Mouse (Mus musculus) adrenal gland, postnatal 10 days (tissue): Measurements from ENCODE around the gene 5830473C10Rik. TPM values are rescaled to one million over a fixed set of nuclear protein-coding genes. Genes with fewer than 3 reads are reported as not detected.
A peak's percentile ranks its signal among the peaks of the same experiment; 100 is the strongest.
"Not testable (repeated sequence)": the region's sequence is repeated elsewhere in the genome, so short reads cannot be mapped to it uniquely, and the experiment has no call there.

Source experiments
- DNase-seq: peaks from one replicate; pipeline ENCODE4 v3.0.0; 2021; ENCODE audit warnings: mixed read lengths
- total RNA-seq, 2 experiments: library from RNA; stranded (reverse); gene quantifications; 2 replicates each; pipeline ENCODE4 v1.2.3; 2021

Gene 5830473C10Rik
- total RNA-seq, 2 experiments from 2014 or later = 5.5 to 10.4 TPM

DNA sequence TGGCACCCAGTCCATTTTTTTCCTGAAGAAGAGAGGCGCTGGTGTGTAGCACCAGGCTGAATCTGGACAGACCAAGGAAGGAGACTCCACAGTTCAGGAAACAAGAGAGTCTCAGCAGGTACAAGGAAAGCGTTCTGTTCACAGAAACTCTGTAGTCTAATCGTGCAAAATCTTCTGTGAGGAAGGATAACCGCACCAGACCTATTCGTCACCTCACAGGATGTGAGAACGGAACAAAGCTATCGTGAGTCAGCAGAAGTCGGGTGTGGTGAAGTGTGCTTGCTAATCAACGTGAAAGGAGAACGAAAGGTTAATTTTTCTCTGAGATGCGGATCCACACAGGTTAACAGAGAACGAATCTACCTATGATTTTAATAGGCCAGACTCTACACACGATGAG, 34.0 kb downstream of the 5830473C10Rik start:
- no peak for DNase-seq

DNA sequence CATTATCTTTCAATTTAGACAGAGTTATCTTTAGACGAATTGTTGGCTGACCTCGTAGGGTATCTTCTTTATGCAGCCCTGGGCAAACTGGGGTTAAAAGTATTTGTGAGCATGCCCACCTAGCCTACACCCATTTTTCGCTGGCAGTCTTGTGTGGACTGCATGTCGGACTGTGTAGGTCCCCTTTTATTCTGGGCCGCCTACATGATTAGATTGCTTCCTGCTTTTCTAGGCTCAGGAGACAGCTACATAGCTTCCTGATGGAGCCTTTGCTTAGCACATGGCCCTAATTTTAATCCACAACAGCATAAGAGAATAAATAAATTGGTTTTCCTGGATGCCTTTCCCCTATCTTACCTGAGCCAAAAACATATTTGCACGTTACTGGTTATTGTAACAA, 35.2 kb downstream of the 5830473C10Rik start:
- no peak for DNase-seq

DNA sequence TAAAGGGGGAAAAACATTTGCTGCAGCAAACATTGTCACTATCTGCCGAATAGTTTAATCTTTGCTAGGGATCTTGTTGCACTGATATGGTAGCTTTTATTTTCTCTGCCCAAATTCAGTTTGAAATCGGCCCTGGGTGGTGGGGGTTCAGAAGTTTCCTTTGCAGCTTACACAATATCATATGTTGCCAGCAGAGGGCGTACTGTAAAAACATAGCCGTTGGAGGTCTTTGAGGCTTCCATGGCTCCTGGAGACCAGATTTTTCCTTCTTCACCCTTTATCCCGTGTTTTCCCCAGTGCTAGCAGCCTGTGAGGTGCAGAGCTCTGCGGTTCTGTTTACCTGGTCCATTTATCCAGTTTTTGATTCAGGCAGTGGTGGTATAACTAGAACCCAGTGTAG, 40.6 kb downstream of the 5830473C10Rik start:
- peak; percentile 63 for DNase-seq

DNA sequence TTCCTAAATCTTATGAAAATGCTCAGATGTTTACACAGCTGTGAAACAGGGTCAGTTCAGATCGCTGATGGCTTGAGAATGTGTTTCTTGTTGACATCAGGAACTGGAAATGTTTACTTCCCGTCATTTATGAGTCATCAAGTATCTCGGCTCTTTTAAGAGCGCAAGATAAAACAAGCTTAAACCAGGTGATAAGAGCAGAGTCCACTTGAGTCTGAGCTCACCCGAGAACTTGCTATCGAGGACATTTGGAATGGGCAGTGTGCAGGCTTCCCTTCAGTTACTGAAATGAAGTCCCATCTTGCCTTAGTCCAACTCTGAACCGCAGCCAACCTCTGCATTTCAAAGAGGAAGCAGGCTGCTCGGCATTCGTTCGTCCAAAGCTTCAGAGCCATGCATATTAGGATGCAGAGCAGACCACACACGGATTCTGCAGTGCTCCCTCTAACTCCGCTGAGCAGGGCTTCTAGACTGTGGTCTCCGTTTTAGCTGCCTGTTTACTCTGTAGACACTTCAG, 42.6 kb downstream of the 5830473C10Rik start:
- no peak for DNase-seq

DNA sequence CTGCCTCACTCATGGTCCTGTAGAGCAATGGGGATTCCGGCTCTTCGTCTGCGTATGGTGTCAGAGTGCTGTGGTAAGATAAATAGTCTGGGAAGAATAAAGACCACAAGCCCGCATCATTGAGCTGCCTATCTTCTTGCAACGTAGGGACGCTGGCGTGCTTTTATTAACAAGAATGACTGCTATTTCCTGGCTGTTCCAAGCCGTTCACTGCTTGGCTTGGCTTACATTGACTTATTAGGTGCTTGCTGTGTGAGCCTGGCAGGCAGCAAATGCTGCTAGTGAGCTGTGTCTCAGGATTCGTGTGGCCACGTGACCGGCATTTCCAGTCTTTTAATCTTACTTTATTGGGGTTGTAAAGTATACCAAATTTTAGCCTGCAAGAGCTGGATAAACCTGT, 48.0 kb downstream of the 5830473C10Rik start:
- no peak for DNase-seq

DNA sequence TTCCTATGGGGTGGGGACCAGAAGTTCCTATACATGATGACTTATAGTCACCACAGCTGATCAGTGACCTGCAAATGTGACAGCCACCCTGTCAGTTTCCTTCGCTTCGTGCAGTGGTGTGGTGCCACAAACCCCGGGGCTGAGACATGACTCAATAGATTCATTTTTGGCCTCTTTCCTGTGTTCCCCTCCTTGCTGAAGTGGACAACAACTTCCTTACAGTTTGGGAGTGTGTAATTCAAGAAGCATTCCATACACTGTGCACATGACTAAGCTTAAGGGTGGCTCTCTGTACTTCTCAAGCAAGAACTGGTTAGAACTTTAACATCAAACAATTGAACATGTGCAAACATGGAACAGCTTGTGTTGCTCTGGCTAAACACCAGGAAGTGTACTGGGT, 50.5 kb downstream of the 5830473C10Rik start:
- no peak for DNase-seq

DNA sequence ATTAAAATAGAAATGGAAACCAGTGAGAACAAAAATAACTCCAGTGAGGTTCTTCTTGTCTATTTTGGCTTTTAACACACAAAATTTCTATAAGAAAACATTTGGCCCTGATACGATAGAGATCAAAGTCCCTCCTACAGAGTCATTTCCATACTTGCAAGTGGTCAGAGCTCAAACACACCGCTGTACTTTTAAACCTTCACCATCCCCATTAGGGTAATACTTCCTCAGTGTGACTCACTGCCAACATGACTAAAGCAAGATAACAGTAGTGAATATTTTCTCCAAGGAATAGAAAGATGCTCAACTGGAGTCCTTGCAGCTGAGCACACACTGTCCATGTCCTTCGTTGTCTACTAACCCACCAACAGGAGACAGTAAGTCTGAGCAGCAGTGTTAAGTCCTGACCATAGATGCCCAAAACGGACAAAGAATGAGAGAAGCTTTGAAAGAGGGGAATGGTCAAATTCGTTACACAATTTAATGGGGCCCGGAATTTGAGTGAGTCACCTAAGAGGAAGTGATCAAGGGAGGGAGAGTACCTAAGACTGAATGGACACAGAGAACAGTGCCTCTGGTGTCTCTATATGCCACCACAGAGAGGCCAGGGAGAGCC, 51.2 kb downstream of the 5830473C10Rik start:
- no peak for DNase-seq

DNA sequence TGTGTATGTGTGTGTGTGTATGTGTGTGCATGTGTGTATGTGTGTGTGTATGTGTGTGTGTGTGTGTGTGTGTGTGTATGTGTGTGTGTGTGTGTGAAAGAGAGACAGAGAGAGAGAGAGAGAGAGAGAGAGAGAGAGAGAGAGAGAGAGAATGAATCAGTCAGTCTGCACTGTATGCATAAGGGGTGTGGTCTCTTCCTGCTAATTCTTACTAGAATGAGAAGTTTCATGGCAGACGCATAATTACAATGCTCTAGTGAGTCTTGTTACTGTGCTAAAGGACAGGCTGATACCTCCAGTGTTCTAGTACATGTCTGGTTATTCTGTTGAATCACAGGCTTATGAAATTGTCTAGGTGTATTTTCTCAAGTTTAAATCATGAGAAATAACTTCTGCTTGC, 51.8 kb downstream of the 5830473C10Rik start:
- not testable (repeated sequence) for DNase-seq

DNA sequence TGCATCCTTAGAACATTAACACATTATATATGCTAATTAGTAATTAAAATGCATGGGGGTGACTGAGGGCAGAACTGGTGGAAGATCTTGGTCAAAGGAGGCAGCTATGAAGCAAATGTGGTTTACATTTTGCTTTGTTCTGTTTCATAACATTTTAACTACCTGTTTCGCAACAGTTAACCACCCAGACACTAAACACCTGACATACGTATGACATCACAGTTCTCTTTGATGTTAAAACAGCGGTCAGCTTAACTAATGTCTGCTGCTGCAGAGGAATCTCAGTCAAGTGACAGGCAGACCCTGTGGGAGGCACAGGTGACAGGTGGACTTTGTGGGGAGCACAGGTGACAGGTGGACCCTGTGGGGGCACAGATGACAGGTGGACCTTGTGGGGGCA, 57.0 kb downstream of the 5830473C10Rik start:
- no peak for DNase-seq

DNA sequence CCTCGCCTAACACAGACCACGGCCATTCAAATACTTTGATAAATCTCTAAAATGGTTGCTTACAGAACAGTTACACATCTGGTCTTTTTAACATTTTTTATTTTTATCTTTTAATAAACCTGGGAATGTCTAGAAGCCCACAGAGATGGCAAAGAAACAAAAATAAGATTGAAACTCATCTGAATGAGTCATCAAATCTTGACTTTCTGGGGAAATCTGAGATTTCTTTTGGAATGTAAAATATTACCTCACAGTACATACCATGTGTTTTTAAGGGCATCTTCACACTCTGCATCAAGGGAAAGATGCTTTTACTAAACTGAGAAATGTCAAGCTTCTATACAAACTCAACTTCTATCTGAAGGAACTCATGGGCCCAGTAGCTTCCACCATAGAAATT, 60.4 kb downstream of the 5830473C10Rik start:
- DNase-seq = no peak

DNA sequence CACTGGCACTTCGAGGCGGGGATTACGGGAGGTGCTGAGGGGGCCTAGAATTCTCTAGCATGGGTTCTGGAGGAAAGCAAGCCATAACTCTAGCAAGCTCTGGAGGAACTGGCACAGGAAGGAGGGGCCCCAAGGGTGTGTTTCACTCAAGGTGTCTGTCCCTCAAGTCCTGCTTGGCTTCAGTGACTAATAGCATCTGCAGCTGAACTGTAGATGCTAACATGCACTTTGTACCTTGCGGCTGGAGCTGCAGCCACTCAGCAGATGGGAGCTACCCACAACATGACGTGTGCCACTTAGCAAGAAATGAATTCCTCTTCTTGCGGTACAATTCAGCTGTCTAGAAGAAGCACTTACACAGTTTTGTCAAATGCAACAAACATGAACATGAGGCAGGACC, 60.8 kb downstream of the 5830473C10Rik start:
- no peak for DNase-seq

DNA sequence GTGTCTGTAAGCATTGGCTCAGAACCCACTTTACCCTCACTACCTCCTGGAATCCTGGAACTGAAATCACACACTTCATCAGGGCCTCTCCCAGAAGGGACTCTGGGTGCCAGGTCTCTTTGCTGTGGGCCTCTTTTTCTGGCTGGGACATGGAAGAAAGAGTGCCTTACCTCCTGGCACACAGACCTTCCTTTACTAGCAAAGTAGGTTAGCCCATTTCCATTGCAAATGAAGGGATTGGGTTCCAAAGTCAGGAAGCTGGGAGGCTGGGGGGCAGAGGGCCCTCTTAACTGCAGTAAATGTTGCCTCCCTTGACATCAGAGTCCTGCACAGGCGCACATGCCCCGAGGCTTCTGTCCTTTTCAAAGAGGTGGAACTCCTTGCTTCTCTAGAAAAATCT, 62.3 kb downstream of the 5830473C10Rik start:
- peak; percentile 15 for DNase-seq

DNA sequence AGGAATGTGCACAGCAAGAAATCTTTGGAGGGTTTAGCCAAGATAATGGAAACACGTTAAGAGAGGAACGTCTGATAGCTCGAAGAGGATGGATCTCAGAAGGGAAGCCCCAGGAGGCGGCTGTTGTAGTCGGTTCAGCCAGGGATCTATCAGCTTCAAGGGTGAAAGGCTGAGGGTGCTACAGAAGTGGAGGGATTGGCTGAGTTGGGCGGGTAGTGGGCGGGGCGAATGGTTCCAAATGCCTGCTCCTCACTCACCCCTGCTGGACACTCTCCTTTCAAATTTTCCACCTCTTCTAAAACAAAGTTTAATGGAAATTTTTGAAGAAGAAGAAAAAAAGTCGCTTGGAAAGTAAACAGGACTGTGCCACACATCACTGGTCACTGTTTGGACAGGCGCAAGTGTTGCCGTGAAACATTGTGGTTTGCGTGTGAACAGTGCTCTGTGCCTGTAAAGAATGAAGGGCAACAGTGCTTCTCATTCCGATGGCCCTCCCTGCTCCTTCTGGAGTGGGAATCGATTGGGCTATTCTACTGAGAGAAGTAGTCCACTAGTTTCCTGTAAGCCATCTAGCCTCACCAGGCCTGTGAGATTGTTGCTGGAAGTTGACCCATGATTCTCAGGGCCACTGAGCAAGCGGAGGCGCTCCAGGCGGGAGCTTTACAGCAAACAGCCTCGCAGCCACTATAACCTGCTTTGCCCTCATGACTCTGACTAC, 64.0 kb downstream of the 5830473C10Rik start:
- no peak for DNase-seq

DNA sequence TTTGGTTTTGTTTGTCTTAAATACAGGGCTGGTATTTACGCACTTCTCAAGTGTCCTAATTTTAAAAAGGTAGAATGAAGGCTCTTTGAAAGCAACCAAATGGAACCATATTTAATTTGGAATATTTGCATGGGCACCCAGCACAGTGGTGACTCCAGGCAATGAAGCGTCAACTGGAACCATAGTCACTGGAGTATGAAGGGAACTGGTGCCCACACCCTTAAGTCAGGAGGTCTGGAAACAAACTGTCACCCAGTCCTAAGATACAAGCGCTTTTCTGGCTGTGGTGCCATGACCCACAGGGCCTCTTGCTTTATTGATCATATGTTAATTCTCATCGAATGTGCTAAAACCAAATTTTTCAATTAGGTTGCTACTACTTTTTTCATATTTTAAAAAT, 66.5 kb downstream of the 5830473C10Rik start:
- no peak for DNase-seq

DNA sequence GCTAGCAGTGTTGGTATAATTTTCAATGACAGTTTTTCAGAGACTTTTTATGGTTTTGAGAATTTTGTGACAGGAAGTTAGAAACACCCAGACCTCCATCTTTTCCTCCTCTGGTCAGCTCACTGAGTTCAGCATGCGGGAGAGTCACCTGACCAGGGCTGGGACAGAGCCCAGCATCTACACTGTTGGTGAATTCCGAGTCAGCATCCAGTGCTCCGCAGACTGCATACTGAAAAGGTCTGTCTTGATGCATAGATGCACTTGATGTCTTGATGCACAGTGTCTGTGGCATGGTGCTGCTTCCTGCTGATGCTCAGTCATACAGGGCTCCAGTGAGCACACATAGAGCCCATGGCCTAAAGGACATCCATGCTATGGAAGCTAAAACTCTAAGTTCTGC, 67.1 kb downstream of the 5830473C10Rik start:
- no peak for DNase-seq

DNA sequence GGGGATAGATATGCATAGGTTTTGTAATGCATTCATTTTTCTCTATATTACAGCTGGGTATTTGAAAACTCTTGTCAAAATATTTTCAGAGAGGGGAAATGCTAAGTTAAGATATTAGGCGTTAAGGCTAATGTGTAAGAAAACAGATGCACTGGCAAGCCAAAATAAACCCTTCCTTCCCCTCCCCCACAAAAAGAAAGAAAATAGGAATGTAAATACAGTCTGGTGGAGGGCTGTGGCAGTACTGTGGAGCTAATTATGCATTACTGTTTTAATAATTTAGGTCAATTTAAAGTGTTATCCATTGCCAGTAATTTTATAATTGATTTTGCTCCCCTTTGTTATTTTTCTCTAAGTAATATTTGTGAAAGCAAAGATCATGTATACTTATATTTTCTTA, 67.6 kb downstream of the 5830473C10Rik start:
- DNase-seq = no peak

DNA sequence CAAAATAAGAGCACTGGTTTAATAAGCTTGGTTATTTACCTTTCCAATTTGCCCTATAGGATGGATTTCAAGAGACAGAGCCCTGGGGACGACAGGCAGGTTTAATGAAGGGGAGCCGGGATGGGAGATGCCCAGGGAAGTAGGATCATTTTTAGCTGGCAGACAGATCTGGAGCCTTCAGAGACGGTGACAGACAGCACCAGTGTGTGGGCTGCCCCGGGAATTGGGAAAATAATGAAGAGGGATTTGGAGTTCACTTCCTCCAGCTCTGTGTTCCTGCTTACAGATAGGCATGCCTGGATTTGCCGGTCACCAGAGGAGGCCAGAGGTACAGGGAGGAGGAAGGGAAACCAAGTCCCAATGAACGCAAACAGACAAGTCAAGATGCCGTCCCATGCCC, 74.0 kb downstream of the 5830473C10Rik start:
- DNase-seq = no peak

DNA sequence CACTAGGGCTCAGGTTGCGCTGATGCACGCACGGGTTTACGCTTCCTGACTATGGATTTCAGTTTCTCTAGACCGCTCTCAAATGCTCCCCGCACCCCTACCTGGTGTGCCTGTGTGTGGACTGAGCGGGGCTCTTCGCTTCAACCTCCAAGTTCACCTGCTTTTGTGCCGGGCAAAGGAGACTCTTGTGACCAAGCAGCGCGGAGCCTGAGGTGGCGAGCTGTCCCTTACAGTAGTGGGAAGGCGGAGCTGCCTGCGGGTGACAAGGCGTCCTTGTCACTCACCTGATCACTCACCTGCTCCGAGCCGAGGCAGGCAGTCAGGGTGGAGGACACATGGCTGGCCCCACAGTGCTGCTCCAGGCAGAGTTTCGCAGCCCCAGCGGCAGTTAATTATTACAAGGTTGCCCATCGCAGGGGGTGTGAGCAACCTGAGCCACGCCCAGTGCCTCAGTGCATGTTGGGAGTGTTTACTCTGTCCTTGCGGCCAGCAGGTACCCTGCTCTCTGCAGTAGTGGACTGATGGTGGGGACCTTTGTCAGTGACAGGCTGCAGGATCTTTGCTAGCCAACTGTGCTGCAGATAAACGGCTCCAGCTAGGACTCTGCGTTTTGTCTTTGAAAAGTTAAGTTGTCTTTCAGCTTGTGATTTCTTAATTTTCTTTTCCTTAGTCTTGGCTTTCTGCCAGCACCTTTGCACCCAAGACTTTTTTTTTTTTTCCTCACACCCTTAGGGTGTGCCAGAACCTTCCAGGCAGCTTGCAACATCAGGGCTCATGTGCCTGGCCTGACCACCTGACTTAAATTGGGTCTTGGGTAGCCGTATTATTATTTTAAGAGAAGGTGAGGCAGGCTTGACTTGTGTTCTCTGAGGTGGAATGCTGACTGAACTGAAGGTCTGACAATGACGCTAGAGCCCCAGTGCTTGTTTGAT, 79.6 kb downstream of the 5830473C10Rik start, which contains the start of gene Rassf6:
Gene Rassf6 (minus strand): TSS at position 372 of the 932 bp plus-strand sequence.
- DNase-seq = peak; percentile 72

DNA sequence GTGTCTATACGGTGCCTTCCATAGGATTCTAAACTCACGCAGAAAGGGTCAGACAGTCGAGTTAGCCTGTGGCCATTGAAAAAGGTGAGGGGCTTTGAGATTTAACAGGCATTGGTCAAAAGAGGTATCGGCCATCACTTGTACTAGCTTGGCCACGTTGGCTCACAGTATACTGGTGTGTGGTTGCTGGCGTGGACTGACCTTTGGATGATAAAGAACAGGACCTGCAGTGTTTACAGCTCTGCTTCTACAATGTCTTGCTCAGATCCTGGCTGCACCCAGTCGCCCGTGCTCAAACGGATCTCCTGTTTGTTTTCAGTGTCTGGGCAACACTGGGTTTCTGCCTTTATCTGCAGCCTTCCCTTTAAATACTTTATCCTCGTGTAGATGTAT, 80.3 kb downstream of the 5830473C10Rik start:
- no peak for DNase-seq

DNA sequence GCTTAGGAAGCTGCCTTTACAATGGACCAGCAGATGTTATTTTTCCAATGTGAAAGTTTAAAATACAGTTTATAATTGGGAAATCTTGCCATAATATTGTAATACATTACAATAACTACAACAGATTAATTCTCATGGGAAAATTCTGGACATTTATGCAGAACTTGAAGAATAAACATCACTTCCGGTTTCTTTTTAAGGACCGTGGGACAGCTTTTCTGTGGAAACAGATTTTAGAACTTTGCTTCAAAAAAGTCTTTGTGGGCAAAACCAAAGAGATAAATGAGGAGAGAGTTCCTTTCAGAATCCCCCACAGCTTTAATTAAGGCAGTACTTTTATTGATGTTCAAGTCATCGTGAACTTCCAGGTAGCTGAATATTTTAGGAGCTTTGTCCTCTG, 84.7 kb downstream of the 5830473C10Rik start:
- DNase-seq = no peak

DNA sequence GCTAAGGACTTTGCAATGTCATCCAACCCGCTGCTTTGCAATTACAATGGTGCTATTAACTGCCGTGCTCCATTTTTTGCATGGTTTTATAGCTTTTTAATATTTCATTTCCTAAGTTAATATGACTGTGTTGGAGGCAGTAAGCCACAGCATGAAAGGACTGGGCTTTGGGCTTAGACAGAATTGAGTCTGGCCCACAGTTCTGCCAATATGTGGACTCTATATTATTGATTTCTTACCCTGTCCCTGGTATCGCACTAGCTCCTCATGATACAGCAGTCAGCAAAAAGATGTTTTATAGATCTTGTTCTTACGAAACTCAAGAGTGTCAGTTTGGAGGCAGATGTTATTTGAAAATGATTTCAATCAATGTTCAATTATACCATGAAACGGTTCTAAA, 85.5 kb downstream of the 5830473C10Rik start:
- no peak for DNase-seq
